Mouse (Mus musculus): ENCODE measurements around the gene Adcy6.

- TF ChIP-seq CTCF (conservative IDR thresholded peaks at IDR 0.05 in 1 of 2, IDR thresholded peaks at IDR 0.05 in 1 of 2; ENCODE audit: low read depth in 2 of 2, low read length in 2 of 2) (no peak), CHD2 (IDR thresholded peaks at IDR 0.05; ENCODE audit: low read length) (no peak), RAD21 (IDR thresholded peaks at IDR 0.05; ENCODE audit: low read depth, low read length) (no peak), TCF12 (IDR thresholded peaks at IDR 0.05; ENCODE audit: low read depth, low read length) (no peak)
These were observed 306 bp upstream of the Adcy6 start for GRCm38 (mm10) chr15:98610131-98610633.

Measured in CH12.LX (cell line).